Mouse (Mus musculus) monocyte, adult 2 months (primary cell): Measurements from ENCODE around the gene 8030411F24Rik.
"Not testable (repeated sequence)": the region's sequence is repeated elsewhere in the genome, so short reads cannot be mapped to it uniquely, and the experiment has no call there.

Source experiments
- DNase-seq, 2 experiments: peaks; one replicate each; pipeline ENCODE4 v3.0.0; 2022; ENCODE audit warnings: low spot score in 2 of 2, low read depth in 1 of 2

The 8030411F24Rik gene

DNA sequence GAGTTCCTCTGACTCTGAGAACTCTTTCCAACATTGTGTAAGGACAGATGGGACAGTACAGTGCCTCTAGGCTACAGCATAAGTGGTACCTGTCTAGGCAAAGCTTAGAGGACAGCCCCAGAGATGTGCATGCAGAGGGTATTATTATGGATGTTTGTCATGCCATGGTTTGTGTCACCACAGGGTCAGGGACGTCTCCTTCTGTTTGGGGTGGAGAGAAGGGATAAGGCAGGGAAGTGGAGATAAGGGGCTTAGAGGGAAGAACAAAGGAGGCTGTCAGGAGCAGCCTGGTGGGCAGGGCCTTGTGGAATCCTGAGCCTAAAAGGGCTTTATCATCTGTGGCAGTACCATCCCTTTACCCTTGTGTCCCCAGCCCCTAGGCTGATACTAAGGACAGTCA is at the start of gene 8030411F24Rik:
8030411F24Rik (plus strand) TSS at position 301 of the 400 bp plus-strand sequence.
- DNase-seq, result no peak

DNA sequence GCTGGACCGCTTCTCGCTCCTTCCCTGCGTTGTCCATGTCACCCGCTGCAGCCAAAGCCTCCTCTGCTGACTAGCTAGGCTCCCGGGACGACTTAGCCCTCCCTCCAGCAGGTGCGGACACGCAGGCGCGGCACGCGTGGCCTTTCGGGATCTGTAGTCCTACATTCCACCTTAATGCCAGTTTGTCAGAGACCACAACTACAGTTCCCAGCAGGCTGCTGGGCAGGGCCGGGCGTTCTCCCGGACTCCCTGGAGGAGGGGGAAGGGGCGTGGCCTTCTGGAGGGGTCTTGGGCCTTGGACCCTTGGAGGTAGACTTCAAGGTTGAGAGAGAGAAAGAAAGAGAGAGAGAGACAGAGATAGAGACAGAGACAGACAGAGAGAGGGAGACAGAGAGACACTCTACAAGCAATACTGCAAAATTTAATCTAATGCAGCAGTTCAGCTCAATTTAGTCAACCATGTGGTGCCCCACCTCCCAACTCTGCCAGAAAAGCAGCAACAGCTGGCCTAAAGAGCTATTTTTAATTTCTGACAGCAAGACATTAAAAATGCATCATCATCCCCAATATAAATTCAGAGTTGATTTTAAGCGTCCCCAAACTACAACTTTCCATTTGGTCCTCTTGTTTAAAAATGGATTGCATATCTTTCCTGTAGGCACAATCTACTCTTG is 49.3 kb upstream of the 8030411F24Rik start, which contains the start of gene Napb:
Napb (minus strand) TSS at position 141 of the 674 bp plus-strand sequence.
- peak; percentile 30 to 34 for DNase-seq

DNA sequence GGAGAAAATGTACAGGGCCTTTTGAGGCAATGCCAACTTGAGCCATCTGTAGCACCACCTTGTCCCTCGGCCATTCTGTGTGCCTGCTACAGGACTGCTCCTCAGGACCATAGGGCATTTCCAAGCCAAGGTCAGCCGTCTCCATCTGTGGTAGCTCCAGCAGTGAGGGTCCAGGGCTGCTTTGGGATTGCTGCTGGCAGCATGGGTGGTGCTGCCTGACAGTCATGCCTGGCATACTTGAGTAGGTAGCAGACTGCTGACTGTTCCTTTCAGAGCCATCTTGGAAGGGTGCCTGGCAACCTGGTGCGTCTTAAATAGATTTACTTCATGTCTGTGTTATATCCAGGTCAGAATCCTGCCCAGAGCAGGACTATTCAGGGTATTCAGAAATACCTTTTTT is 38.8 kb upstream of the 8030411F24Rik start:
- no peak for DNase-seq

DNA sequence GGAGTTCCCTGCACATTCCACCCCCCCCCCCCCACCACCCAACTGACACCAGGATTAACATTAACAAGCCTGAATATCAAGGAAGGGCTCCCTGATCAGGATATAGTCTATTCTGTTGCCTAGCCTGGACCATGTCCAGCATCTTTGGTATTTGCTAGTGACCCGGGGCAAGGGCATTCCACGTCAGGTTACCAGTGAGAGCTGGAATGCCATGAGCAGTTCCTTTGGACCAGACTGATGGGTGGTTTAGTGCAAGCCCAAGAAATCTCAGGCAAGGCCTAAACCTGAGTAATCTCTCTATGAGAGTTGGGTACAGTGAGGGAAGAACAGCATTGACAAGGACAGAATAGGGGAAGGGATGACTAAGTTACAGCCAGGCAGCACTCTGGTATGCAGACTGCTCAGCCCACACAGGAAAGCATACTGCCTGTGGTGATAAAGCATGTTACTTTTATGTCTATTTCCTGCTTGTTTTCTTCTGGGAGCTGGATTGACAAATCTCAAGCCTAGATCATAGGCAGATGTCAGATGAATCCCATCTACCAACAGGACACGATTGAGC is 37.9 kb upstream of the 8030411F24Rik start:
- DNase-seq, result no peak

DNA sequence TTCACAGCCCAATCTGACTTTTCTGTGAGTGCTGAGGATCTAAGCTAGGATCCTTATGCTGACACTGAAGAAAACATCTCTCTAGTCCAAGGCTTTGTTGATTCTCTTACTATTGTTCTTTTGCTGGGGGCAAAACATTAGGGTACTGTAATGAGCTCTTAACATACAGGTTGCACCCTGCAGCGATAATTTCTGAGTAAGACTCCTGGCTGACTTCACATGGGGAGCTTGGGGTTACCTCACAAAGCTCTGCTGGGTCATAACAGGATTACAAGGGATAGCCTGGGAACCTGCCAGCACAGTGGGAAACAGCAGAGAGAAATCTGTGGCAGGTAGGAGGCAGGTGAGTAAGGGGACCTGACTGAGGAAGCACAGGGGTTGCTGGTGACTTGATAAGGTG is 31.8 kb upstream of the 8030411F24Rik start, which contains the start of gene Cstl1:
Cstl1 (plus strand) TSS at position 301 of the 400 bp plus-strand sequence.
- no peak for DNase-seq

DNA sequence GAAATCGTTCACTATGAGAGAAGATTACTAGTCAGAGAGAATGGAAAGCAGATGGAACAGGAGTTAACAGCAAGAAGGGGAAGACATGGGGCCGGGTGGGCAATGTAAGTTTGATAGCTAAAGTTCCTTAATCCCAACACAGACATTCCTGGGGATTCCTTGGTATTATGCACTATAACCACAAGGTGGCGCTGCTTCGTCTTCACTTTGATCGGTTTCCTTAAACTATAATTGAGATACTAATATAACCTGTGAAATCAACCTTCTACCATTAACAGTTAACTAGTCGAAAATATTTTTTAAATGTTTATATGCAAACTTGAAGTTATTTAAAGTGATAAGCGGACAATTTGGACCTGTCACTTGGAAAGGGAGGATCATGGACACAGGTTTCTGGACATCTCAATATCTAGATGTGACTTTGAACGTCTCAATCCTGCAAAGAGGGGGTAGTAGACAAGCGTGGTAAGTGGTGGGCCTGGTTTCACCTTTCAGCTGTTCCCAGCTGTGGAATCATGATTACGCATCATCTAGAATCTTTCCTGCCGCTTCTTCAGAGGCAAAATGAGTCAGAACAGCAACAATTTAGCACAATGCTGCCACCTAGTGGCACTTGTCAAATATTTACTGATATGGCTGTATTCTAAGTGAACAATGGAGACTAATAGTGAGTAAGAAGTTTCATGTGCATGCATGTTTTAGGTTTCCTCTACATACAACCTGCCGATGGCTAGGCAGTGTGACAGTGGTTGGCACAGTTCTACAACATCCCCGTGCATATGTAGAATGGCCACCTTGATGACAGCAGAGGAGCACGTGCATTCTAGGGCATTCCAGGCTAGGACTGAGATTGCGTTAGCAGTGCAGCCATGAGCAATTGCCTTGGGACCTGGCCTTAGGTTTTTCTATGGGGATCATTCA is 29.7 kb upstream of the 8030411F24Rik start:
- DNase-seq, result peak; percentile 24 to 49

DNA sequence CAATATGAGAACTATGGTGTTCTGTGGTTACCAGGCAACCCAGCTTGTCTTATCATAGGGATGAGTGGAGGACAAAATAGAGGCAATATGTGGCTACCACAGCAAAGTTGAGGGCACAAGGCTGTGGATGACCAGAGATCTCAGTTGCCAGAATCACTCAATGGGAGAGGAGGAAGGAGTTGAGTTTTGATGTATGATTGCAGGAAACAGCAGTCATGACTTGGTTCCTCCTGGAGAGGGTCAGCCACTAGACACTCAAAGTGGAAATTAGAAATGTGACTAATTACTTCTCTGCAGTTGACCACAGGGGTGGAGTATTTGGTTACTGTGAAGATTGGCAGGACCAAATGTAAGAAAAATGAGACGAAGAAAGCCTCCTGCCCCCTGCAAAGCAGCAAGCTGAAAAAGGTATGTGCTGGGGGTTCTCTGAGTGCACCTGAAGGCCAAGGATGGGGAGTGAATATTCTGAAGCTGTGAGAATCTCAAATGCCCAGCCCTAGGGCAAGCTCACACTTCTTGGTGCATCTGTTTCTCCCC is 27.4 kb upstream of the 8030411F24Rik start:
- no peak for DNase-seq

DNA sequence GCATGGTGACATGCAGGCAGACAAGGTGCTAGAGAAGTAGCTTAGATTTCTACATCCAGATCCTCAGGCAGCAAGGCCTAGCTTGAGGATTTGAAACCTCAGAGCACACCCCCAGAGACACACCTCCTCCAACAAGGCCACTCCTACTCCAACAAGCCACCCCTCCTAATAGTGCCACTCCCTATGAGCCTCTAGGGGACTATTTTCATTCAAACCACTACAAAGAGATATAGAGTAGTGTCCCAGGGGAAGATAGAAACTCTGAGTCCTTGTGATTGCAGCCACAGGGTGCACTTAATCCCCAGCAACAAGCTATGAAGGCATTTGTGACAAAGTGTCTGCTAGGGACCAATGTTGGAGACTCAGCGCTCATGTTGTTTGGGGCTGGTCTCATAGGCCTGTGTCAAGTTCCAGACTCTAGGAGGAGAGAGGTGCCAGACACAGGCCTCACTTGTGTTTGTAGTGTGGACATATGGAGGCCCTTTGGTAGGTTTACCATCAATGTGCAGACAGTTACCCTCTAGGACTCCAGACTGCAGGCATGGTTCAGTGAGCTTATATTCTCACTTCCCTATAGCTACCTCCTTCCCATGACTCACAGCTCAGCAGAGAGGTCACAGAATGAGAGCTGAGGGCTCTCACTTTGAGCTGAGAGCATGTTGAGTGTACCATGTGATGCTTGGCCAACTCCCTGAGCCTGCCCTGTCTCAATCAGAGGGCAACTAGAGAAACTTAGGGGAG is 18.0 kb upstream of the 8030411F24Rik start:
- DNase-seq, result peak in 1 of 2 experiments; percentile 3

DNA sequence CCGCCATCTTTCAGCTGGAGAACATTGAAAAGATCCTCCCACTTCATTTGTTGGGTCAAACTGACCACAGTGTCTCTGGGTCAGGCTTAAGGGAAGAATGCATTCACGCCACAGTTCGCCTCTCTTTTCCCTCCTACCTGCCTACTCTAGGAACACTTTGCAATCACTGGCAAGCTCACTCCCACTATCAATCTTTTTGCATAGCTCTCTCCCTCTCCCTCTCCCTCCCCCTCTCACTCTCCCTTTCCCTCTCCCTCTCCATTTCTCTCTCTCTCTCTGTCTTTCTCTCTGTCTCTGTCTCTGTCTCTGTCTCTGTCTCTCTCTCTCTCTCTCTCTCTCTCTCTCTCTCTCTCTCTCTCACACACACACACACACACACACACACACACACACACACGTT is 10.4 kb upstream of the 8030411F24Rik start, which contains the start of gene Cst11:
Cst11 (minus strand) TSS at position 101 of the 400 bp plus-strand sequence.
- not testable (repeated sequence) for DNase-seq

DNA sequence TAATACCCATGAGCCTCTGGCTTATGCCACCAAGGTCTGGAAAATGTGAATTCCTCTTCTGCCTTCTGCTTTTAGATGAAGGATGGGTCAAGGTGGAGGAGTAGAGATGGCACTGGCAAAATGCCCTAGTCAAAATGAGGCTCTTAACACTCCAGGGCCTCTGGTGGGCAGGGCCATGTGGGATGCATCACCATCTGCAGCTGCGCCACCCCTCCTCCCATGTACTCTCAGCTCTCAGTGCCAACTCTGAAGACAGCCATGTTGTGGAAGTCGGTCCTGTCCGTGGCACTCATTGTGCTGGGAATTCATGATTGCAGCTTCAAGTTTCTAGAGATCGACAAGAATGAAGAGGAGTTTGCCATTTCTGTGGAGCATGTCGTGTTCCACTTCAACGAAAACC is 7.3 kb downstream of the 8030411F24Rik start, which contains the start of gene Cst12:
Cst12 (plus strand) TSS at position 220 of the 400 bp plus-strand sequence.
- no peak for DNase-seq

DNA sequence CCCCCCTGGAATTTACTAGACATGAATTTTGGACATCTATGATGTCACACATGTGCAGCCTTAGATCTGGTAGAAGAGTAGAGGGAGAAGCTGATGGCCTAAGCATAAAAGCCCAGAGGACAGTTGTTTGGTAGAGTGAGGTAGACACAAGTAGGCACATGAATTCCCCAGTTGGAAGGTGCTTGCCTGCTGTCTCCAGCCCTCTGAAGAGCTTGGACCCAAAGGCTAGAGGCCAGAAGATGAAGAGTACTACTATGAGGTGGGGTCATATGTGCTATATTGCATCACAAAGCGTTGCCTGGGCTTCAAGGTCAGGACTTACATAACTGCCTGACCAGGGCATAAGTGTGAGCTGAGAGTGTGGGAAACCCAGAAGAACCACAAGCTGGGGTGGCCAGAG is 16.7 kb downstream of the 8030411F24Rik start, which contains the start of gene Cst8:
Cst8 (plus strand) TSS at position 301 of the 400 bp plus-strand sequence.
- DNase-seq, result no peak

DNA sequence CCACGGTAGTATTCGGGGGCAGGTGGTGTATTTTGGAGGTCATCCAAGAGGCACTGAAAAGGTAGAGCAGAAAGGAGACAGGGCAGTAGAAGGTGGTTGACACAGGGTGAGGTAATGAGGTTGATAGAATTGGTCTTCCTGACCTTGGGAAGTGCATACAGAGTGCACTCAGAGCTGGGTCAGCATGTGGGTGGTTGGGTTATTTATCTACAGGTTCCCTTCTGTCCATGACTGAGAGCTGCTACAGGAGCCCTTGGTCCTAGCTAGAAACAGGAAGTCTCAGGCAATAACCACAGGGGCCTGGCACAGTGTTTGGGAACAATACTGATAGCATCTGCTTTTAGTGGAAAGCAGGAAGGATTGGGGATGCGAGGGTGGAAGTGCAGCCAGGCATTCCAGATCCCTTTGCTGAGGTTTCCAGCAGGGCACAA is 19.7 kb downstream of the 8030411F24Rik start:
- no peak for DNase-seq

DNA sequence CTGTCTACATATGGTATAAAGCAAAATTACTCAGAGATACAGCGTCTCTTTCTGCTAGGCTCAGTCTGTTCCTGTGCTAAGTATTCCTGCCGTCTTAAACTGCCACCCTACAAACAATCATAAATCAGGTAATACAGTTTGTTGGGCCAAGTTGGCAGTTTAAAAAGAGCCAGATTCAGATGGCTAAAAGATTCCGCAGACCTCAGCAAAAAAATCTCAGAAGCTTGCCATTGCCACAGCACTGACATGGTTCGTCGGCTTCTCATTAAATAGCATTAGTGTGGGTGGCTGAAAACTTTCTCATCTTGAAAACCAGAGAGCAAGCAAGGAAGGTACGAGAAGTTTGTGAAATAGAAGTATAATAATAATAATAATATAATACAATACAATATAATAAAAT is 24.9 kb downstream of the 8030411F24Rik start:
- no peak for DNase-seq

DNA sequence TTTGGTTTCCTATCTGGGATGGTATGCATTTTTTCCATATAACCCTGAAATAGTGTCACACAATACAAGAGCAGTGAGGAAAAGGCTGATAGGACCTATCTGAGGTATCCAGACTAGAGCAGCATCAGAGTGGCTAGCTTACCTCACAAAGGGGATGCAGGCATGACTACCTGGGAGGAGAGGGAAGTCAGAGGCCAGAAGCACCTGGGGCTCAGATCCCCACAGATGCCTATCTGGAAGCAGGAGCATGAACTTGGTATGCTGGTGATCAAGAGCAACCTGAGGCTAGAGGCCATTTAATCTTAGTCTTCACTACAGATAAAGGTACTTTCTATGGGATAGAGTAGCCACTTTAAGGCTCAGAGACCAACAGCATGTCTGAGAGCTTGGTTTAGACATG is 38.1 kb downstream of the 8030411F24Rik start, which contains the start of gene Cst13:
Cst13 (plus strand) TSS at position 173 of the 400 bp plus-strand sequence.
- no peak for DNase-seq

DNA sequence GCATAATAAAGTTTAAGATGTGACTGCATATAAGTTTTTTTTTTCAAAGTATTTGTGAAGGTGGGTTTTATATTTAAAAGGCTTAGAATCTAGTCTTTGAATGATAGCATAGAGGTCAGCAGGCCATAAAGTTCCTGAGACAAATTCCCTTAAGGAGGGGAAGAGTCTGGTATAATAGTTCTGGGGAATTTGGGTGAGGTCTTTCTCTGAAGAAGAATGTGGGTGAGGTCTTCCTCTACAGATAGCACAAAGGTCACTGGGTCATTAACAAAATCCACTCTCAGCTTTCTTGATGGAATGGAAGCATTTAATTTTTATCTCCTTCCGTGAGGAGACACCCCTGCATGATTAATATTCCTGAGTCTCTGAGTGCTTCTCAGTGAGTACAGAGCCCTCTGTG is 44.2 kb downstream of the 8030411F24Rik start:
- DNase-seq, result no peak

DNA sequence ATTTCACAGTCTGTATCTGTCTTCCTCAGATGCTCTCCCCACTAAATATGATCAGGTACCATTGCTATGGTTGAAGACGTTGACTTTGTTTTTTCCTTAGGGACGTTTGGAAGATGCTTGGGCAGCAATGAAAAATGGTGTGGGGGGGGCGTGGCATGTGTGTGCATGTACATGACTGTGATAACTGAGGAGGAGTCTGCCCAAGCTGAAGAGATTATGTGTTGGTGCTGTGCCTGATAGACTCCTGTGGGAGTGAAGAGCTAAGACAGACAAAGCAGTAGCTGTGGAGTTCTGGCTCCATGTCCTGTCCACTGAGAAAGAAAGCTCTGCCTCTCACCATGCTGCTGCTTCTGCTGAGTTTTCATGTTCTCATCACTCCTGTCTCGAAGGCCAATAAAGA is 53.1 kb downstream of the 8030411F24Rik start, which contains the start of gene Cst9:
Cst9 (plus strand) TSS at position 236 of the 400 bp plus-strand sequence.
- no peak for DNase-seq
